Mouse (Mus musculus) testis, adult 2 months (tissue): ENCODE results near the gene Aqr.

ENCODE experiments used
- CTCF ChIP-seq: fragments of 200-500 bp; IDR thresholded peaks from 2 replicates; pipeline ENCODE4 v1.5.1; 2012; ENCODE audit warnings: low read depth, mild to moderate bottlenecking, inconsistent platforms, low read length, moderate library complexity; ENCODE audit not compliant: control insufficient read depth, insufficient read depth, insufficient replicate concordance
- POLR2A ChIP-seq: fragments of 200-500 bp; IDR thresholded peaks from 2 replicates; pipeline ENCODE4 v1.6.1; 2012; ENCODE audit warnings: low read depth, mild to moderate bottlenecking, inconsistent platforms, low read length, moderate library complexity; ENCODE audit not compliant: control insufficient read depth

DNA sequence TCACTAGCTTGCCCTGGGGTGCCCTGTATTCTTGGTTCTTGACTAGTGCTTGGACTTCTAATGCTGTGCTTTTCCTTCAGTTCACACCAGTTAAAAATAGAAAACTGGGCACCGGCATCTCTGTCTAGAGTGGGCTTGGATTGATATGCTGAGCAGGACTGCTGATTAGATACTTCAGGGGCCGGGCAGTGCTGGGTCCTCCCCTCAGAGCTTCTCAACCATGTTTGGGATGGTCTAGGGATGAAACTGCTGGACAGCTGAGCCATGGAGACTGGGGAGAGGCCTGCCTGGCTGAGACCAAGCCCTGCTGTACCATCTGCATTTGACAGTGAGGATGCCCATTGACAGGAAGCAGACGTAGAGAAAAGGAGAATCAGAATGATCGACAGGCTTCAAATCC is 132.7 kb downstream of the Aqr start:
- TF ChIP-seq CTCF (no peak), POLR2A (no peak)
